Mouse (Mus musculus): ENCODE measurements around the gene Supt6. TPM values are rescaled to one million over a fixed set of nuclear protein-coding genes. Genes with fewer than 3 reads are reported as not detected.

Supt6 gene
- polyA plus RNA-seq (2015; fragmentation: Nextera tagmentation; extraction: Ambion mirVana) = 9.3 and 9.9 TPM in 2 replicates

DNA sequence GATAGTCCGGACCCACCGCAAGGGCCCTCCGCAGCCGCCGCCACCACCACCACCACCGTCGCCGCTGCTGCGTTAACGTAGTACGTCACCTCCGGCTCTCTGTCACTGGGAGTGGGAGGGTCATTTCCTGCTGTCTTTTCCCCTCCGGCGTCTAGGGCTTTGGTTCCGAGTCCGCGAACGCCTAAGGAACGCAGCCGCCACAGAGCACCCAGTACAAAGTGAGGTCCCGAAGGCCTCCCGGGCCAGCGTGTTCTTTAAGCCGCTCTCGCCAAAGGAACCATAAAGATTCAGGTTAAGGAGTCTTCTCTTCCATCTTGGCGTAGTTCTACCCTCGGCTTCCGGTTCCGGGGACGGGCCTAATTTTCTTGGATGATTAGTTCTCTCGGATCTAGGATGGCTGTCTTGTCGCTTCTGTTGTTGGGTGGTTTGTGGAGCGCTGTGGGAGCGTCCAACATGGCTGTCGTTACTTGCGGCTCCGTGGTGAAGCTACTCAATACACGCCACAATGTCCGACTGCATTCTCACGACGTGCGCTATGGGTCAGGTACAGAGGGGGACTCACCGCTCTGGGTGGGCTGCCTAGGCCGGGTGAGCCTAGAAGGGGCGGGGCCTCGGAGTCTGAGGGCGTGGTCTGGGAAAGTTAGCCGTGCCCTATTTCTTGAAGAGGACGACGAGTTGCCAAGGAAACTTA lies at the start of gene Supt6, which contains the start of gene Sdf2:
Supt6 (minus strand) TSS at position 361 of the 691 bp plus-strand sequence.
Sdf2 (plus strand) TSS at position 120 of the 691 bp plus-strand sequence.

DNA sequence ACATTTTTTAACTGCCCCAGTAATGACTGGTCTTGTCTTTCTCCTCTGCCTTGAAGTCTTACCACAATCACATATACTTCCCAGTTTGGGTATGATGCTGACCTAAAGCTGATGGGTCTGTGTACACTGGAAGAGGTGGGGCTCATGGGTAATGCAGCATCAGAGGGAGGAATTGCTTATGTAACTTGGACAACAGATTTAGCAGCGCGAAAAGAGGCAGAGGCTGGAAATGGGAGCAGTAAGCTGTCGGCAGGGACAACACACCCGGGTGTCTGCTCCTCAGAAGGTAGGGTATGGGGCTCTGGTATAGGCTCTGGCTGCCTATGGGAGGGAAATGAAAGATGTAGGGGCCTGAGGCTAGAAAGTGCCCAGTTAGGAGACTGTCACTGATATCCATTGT lies 44.9 kb upstream of the Supt6 start, which contains the start of gene BC030499:
BC030499 (plus strand) TSS at position 188 of the 400 bp plus-strand sequence.

DNA sequence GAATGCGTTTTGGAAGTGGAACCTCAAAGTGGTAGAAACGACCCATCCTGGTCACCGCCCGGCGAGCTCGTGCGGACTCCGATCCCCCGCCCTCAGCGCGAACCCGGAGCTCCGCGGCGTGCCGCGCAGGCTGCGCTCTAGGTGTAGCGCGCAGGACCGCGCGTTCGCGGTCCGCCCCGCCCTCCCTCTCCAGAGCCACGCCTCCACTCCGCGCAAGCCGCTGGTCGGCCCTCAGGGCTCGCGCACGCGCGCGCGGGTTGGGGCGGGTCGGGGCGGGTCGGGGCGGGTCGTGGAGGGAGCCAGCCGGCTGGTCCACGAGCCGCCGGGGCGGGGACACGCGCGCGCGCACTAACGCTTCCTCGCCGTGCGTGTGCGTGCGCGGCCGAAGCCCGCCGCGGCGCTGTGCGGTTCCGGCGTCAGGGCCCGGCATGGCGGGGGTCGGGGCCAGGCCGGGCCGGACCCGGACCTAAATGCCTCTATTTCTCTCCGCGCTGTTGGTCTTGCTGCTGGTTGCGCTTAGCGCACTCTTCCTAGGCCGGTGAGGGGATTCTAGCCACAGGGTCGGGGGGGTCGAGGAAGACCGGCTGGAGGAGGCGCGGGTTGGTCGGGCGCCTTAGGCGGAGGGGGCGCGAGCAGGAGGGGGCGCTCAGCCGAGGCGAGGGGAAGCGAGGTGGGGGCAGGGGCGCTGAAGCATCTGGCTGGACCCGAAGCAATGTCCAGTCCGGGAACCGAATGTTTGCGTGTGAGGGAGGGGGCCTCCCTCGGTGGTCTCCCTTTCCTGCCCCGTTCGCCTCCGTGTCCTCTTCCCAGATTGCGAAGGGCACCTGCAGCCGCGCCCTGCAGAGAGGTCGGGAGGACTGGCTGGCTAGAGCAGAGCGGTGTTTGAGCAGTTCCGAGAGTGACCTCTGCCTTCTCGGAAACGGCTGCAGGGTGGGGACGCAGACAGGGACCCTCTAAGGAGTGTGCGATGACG lies 15.9 kb upstream of the Supt6 start, which contains the start of gene 2610507B11Rik:
2610507B11Rik (plus strand) TSS at position 373 of the 973 bp plus-strand sequence.

GRCm38 (mm10) chr11:78193113-78193512 lies 52.7 kb downstream of the Supt6 start, which contains the start of gene Proca1:
Gene Proca1 (plus strand): TSS chr11:78193392.

DNA sequence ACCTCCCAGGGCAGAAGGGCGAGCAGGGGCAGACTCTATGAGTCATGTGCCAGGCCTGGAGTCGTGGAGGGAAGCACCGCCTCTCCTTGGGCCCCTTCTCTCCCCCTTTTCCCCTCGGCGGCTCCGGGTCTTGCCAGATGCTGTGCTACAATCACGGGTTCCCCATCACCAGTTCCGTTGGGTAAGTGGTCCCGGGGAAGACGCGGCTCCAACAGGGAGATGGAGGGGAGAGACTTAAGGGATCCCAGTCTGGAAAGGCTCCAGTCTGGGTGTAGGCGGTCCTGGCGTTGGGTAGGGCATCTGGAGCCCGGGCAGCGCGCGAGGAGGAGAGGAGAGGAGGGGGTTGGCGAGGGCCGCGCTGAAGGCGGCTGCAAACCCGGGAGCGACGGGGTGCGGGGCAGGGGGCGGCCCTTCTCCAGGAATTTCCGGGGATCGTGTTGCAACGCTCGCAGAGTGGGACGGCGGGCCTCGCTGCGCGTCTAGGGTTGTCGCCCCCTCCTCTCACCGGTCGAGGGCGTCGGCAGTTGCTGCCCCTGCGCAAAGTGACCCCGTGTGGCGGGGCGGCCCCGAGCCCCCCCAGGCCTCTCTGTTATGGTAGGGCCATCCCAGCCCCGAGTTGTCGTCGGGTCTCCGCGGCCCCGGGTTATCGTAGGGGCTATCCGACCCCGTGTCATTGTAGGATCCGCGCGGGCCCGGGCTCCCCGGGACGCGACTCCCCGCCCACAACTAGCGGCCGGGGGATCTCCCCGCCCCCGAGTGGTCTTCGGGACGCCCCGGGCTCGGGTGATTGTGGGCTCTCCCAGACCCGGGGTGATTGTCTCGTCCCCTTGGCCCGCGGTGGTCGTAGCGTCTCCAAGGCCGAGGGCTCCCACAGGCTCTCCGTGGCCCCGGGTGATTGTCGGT lies 57.2 kb downstream of the Supt6 start, which contains the start of gene Rab34:
Rab34 (plus strand) TSS at position 100 of the 903 bp plus-strand sequence.

DNA sequence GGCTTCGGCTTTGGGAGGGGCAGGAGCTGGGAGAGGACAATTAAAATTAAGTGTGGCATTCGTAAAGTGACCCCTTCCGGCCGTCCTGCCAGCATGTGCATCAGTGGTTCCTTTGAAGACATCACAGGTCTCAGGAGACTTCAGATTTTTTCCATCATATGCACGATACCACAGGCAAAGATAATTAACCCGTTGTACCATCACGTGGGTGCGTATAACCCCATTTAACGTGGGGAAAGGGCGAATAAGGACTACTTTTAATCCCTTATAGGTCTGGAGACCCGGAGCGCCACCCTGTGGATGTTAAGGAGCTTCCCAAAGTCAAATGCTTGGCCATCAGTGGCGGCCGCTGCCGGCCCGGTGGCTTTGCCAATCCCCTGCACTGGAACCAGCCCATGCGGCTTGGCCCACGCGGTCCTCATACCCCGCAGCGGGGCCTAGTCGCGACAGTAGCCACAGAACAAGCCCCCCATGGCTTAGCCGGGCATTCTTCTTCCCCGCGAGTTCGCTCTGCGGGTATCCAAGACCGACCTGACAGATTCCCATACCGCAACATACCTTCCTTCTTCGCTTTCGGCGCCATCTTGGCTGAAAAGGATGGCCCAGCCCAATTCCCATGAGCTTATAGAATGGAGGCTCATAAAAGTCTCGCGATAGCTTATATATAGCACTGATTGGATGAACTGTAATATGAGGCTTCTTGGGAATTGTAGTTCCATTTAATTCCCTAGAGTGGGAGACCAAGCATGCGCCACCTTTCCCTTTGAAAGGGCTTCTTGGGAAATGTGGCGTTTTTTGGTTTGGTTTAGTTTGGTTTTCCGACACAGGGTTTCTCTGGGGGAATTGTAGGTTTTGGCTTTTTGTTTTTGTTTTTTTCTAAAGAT lies 62.6 kb downstream of the Supt6 start, which contains the start of gene Rpl23a:
Rpl23a (minus strand) TSS at position 624 of the 884 bp plus-strand sequence.

DNA sequence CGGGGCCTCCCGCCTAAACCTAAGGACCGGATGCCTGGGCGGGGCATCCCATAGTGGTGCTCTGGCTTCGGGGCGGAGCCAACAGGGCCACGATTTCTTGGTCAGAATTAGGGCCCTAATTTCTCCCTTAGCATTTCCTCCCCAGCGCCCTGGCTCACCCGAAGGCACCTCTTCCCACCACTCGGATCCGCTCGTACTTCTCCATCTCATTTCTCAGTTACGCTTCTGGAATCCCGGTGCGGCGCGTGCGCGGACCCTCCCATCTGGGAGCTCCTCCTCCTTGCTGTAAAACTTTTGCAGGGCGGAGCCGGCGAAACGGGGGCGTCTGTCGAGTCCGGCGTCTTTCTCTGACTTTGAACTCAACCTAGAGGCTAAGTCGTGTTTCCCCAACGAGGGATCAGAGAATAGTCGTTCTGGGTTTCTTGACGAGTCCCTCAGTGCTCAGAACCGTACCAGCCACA lies 69.4 kb downstream of the Supt6 start, which contains the start of the genes Nek8 and Tlcd1:
Nek8 (minus strand) TSS at position 274 of the 461 bp plus-strand sequence.
Tlcd1 (plus strand) TSS at position 310 of the 461 bp plus-strand sequence.

GRCm38 (mm10) chr11:78164924-78165760 lies 80.6 kb downstream of the Supt6 start, which contains the start of gene Traf4:
Gene Traf4 (minus strand): TSS chr11:78165589.

Other genes with a start within 250 kb of the Supt6 start
- gene Dhrs13, start 213.7 kb downstream of the Supt6 start, polyA plus RNA-seq (2015; fragmentation: Nextera tagmentation; extraction: Ambion mirVana) = 10.2 and 12.3 TPM in 2 replicates
- 26.5 and 34.6 TPM in 2 replicates for gene Flot2, start 208.1 kb downstream of the Supt6 start, polyA plus RNA-seq (2015; fragmentation: Nextera tagmentation; extraction: Ambion mirVana)
- 15.8 and 17.1 TPM in 2 replicates for gene Eral1, start 165.6 kb downstream of the Supt6 start, polyA plus RNA-seq (2015; fragmentation: Nextera tagmentation; extraction: Ambion mirVana)
- gene Fam222b, start 151.3 kb downstream of the Supt6 start, polyA plus RNA-seq (2015; fragmentation: Nextera tagmentation; extraction: Ambion mirVana) = 6.6 and 7.5 TPM in 2 replicates
- gene Traf4, start 80.4 kb downstream of the Supt6 start, polyA plus RNA-seq (2015; fragmentation: Nextera tagmentation; extraction: Ambion mirVana) = 22.4 and 23.0 TPM in 2 replicates
- gene Nek8, start 69.3 kb downstream of the Supt6 start, polyA plus RNA-seq (2015; fragmentation: Nextera tagmentation; extraction: Ambion mirVana) = 14.1 and 16.6 TPM in 2 replicates
- gene Tlcd1, start 69.3 kb downstream of the Supt6 start, polyA plus RNA-seq (2015; fragmentation: Nextera tagmentation; extraction: Ambion mirVana) = 40.3 and 43.9 TPM in 2 replicates
- 1,199 and 1,213 TPM in 2 replicates for gene Rpl23a, start 62.4 kb downstream of the Supt6 start, polyA plus RNA-seq (2015; fragmentation: Nextera tagmentation; extraction: Ambion mirVana)
- gene Rab34, start 57.6 kb downstream of the Supt6 start, polyA plus RNA-seq (2015; fragmentation: Nextera tagmentation; extraction: Ambion mirVana) = 24.2 and 31.4 TPM in 2 replicates
- 1.9 and 3.5 TPM in 2 replicates for gene Proca1, start 52.6 kb downstream of the Supt6 start, polyA plus RNA-seq (2015; fragmentation: Nextera tagmentation; extraction: Ambion mirVana)
- gene Sdf2, start 241 bp downstream of the Supt6 start, polyA plus RNA-seq (2015; fragmentation: Nextera tagmentation; extraction: Ambion mirVana) = 40.3 and 46.6 TPM in 2 replicates
- 44.2 and 50.1 TPM in 2 replicates for gene 2610507B11Rik, start 15.8 kb upstream of the Supt6 start, polyA plus RNA-seq (2015; fragmentation: Nextera tagmentation; extraction: Ambion mirVana)
- 0.28 and 0.48 TPM in 2 replicates for gene BC030499, start 44.9 kb upstream of the Supt6 start, polyA plus RNA-seq (2015; fragmentation: Nextera tagmentation; extraction: Ambion mirVana)
- gene Spag5, start 55.5 kb upstream of the Supt6 start, polyA plus RNA-seq (2015; fragmentation: Nextera tagmentation; extraction: Ambion mirVana) = 32.4 and 32.5 TPM in 2 replicates
- gene Aldoc, start 77.0 kb upstream of the Supt6 start, polyA plus RNA-seq (2015; fragmentation: Nextera tagmentation; extraction: Ambion mirVana) = 1.4 and 1.7 TPM in 2 replicates
- 30.3 and 30.6 TPM in 2 replicates for gene Pigs, start 82.4 kb upstream of the Supt6 start, polyA plus RNA-seq (2015; fragmentation: Nextera tagmentation; extraction: Ambion mirVana)
- 42.3 and 46.7 TPM in 2 replicates for gene Unc119, start 97.5 kb upstream of the Supt6 start, polyA plus RNA-seq (2015; fragmentation: Nextera tagmentation; extraction: Ambion mirVana)
- not detected in 2 replicates for gene Foxn1, start 140.6 kb upstream of the Supt6 start, polyA plus RNA-seq (2015; fragmentation: Nextera tagmentation; extraction: Ambion mirVana)
- 0.08 TPM in 1 of 2 replicates, not detected in the other for gene Slc13a2, start 176.2 kb upstream of the Supt6 start, polyA plus RNA-seq (2015; fragmentation: Nextera tagmentation; extraction: Ambion mirVana)
- 2.3 and 3.3 TPM in 2 replicates for gene Slc46a1, start 219.7 kb upstream of the Supt6 start, polyA plus RNA-seq (2015; fragmentation: Nextera tagmentation; extraction: Ambion mirVana)

Measured in spleen, postnatal 0 days (tissue).